Mouse (Mus musculus) myocyte (in vitro differentiated cells): ENCODE results near the gene Map2k4.

Experiments
- CEBPB ChIP-seq: IDR thresholded peaks from 2 replicates; pipeline ENCODE4 v1.6.1; 2011; ENCODE audit warnings: mild to moderate bottlenecking, moderate library complexity; ENCODE audit not compliant: poor library complexity, insufficient read depth, severe bottlenecking
- E2F4 ChIP-seq: IDR thresholded peaks from one replicate; pipeline ENCODE4 v1.6.1; 2011; ENCODE audit warnings: mild to moderate bottlenecking, control low read depth, moderate library complexity; ENCODE audit not compliant: insufficient read depth
- MAX ChIP-seq: IDR thresholded peaks from one replicate; pipeline ENCODE4 v1.6.1; 2011; ENCODE audit warnings: low read depth, mild to moderate bottlenecking, control low read depth
- MYOD1 ChIP-seq, 3 experiments: IDR thresholded peaks; one replicate each; pipeline ENCODE4 v1.6.1; 2011; ENCODE audit warnings: control low read depth in 2 of 3, low read depth in 2 of 3, mild to moderate bottlenecking in 2 of 3, moderate library complexity in 1 of 3; ENCODE audit not compliant: insufficient read length in 2 of 3, control insufficient read depth in 1 of 3
- MYOG ChIP-seq, 3 experiments: IDR thresholded peaks; one replicate each; pipeline ENCODE4 v1.6.1; 2011; ENCODE audit warnings: control low read depth in 2 of 3, low read depth in 2 of 3, mild to moderate bottlenecking in 2 of 3; ENCODE audit not compliant: insufficient read length in 2 of 3, control insufficient read depth in 1 of 3, insufficient read depth in 1 of 3
- POLR2A ChIP-seq: IDR thresholded peaks from one replicate; pipeline ENCODE4 v1.6.1; 2011; ENCODE audit warnings: low read depth, mild to moderate bottlenecking, control low read depth, moderate library complexity; ENCODE audit not compliant: insufficient read length
- POLR2AphosphoS2 ChIP-seq: IDR thresholded peaks from one replicate; pipeline ENCODE4 v1.6.1; 2011; ENCODE audit warnings: low read depth, control low read depth; ENCODE audit not compliant: insufficient read length
- REST ChIP-seq: IDR thresholded peaks from one replicate; pipeline ENCODE4 v1.6.1; 2011; ENCODE audit warnings: mild to moderate bottlenecking, control low read depth, moderate library complexity; ENCODE audit not compliant: insufficient read depth, insufficient read length
- SRF ChIP-seq: IDR thresholded peaks from one replicate; pipeline ENCODE4 v1.6.1; 2011; ENCODE audit warnings: low read depth; ENCODE audit not compliant: control insufficient read depth, insufficient read length
- TCF12 ChIP-seq: IDR thresholded peaks from one replicate; pipeline ENCODE4 v1.6.1; 2011; ENCODE audit warnings: mild to moderate bottlenecking, control low read depth; ENCODE audit not compliant: poor library complexity, insufficient read depth, severe bottlenecking
- TCF3 ChIP-seq: IDR thresholded peaks from one replicate; pipeline ENCODE4 v1.6.1; 2011; ENCODE audit warnings: low read depth, control low read depth; ENCODE audit not compliant: insufficient read length
- USF1 ChIP-seq: IDR thresholded peaks from one replicate; pipeline ENCODE4 v1.6.1; 2011; ENCODE audit warnings: low read depth, mild to moderate bottlenecking, control low read depth, moderate library complexity

DNA sequence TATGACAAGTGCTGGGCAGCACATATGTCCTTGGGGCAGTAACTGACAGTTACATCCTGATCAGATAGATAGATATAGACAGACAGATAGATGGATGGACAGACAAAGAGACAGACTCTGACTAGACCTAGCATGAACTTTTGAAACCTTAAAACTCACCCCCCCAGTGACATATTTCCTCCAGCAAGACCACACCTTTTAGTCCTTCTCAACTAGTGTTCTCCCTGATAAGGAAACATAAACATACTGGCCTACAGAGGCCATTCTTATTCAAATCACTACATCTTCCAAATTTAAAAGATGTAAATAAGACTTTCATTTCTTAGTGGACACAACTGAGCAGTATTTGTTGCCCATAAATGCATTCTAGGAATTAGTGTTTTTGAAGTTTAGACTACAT lies 19.7 kb downstream of the Map2k4 start:
- TF ChIP-seq USF1 (no peak), POLR2A (no peak), MYOD1 (IDR thresholded peaks at IDR 0.05; ENCODE audit: control insufficient read depth in 1 of 3, insufficient read length in 2 of 3, low read depth in 2 of 3) (no peak), TCF12 (no peak), E2F4 (no peak), SRF (no peak), POLR2AphosphoS2 (no peak), MAX (no peak), MYOG (IDR thresholded peaks at IDR 0.05; ENCODE audit: control insufficient read depth in 1 of 3, insufficient read depth in 1 of 3, insufficient read length in 2 of 3, low read depth in 2 of 3) (no peak), CEBPB (no peak), REST (no peak), TCF3 (no peak)
